Mouse (Mus musculus) layer of hippocampus, adult 9-10 months (tissue): Measurements from ENCODE around the gene Hormad1.
"Not testable (repeated sequence)": the region's sequence is repeated elsewhere in the genome, so short reads cannot be mapped to it uniquely, and the experiment has no call there.

Experiments used
- DNase-seq: peaks from one replicate; pipeline ENCODE4 v3.0.0; 2022; ENCODE audit warnings: low spot score

Hormad1 gene

GRCm38 (mm10) chr3:95561826-95562225, 2.3 kb downstream of the Hormad1 start:
- DNase-seq, result no peak

GRCm38 (mm10) chr3:95569585-95569984, 10.1 kb downstream of the Hormad1 start:
- no peak for DNase-seq

DNA sequence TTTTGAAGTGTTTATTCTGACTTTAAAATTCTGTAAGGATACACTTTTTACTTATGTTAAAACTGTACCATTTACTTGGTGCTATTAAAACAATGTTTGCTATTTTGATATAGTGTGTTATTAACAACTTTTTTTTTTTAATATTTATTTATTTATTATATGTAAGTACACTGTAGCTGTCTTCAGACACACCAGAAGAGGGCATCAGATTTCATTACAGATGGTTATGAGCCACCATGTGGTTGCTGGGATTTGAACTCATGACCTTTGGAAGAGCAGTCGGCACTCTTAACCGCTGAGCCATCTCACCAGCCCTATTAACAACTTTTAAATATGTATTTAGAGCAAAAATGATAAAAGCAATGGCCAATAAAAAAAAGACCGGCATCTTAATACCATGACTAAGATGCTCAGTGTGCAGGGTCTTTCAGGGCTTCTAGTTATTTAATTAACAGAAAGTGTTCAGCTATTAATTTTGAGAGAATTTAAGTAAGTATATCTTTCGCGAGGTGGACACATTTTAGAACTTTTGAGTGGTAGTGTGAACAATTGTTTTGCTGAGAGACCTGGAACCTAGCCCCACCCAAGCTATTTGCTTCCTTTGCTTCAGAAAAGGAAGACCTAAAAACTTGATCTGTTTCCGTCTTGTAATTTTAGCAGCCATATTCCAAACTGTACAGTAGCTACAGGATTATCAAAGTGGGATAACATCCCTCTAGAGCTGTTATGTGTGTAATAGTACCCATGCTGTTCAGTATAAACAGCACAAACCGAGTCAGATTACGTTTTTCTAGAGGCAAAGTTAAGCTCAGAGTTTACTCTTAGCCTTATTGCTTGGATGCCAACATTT, 28.5 kb downstream of the Hormad1 start:
- DNase-seq, result no peak

- DNase-seq, result peak; percentile 98
Measured at GRCm38 (mm10) chr3:95588604-95589086, 29.2 kb downstream of the Hormad1 start, which contains the start of gene Golph3l. TSS of gene Golph3l (plus strand) at chr3:95588934.

GRCm38 (mm10) chr3:95598734-95599133, 39.3 kb downstream of the Hormad1 start:
- DNase-seq, result no peak

DNA sequence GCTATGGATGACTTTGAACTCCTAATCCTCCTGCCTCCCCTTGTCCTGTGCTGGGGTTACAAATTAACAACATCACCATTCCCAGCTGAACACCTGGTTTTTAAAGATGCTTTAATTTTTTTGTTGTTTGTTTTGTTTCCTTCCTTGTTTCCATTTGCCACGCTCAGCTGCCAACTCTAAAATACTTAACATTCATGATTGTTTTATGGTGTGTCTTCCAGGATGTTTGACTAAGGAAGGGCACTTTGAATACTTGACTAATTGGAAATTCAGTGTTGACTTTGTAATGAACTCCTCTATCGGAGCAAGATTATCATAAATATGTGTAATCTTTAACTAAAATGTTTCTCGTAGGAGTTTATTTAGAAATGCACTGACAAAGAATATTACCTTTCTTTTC, 41.8 kb downstream of the Hormad1 start:
- no peak for DNase-seq

GRCm38 (mm10) chr3:95606096-95606495, 46.6 kb downstream of the Hormad1 start:
- no peak for DNase-seq

DNA sequence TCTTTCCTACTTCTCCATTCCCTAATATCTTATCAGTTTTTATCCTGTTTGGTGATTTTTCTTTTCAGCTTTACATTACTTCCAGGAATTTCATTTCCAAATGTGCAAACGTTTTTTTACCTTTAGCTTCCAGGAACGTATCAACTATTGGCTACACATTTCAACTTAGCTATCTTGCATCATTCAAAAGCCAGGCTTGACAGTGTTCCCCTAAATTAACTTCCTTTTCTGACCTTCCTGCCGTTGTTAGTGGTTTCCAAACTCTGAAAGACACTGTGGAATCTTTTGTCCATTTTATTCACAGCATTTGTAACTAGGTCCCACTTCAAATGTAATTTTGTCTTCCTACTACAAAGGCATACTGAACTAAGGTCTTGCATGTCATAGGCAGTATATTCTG, 49.7 kb downstream of the Hormad1 start:
- no peak for DNase-seq

DNA sequence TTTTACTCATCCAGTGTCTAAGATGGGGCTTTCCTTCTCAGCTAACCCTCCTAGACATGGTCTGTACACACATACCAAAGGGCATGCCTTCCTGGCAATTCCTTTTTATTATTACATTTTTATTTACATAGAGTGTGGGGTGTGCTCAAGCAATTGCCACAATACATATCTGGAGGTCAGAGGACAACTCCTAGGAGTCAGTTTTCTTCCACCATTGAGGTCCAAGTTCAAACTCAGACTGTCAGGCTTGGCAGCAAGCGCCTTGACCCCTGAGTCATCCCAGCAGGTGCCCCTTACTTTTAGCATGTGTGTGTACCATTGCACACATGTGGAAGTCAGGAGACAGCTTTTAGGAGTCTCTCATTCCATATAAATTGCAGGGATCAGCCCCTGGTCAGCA, 54.5 kb downstream of the Hormad1 start:
- DNase-seq, result no peak

- DNase-seq, result no peak
Measured at GRCm38 (mm10) chr3:95618511-95618910, 59.0 kb downstream of the Hormad1 start.

DNA sequence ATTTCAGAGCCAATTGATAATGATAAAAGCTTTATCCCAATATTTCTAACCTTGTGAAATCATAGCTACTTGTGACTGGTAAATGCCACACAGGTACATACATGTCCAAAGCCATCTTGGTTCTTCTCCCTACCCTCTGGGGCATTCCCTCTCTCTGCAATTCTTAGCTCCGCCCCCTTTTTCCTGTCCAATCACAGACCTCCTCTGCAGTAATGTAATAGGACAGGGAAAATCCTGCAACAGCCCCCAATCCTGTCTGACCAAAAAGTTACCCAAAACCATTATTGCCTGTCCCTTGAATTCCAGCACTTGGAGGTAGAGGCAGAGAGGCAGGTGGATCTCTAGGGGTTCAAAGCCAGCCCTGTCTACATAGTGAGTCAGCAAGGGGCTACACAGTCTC, 61.8 kb downstream of the Hormad1 start:
- no peak for DNase-seq

DNA sequence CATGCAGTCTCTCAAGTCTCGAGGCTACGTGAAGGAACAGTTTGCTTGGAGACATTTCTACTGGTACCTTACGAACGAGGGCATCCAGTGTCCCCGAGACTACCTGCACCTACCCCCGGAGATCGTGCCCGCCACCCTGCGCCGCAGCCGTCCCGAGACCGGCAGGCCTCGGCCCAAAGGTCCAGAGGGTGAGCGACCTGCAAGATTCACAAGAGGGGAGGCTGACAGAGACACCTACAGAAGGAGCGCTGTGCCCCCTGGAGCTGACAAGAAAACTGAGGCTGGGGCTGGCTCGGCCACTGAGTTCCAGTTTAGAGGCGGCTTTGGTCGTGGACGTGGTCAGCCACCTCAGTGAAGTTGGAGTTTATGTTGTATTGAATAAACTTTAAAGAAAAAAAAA, 62.9 kb downstream of the Hormad1 start:
- DNase-seq, result not testable (repeated sequence)

GRCm38 (mm10) chr3:95623551-95623950, 64.1 kb downstream of the Hormad1 start:
- DNase-seq, result no peak

DNA sequence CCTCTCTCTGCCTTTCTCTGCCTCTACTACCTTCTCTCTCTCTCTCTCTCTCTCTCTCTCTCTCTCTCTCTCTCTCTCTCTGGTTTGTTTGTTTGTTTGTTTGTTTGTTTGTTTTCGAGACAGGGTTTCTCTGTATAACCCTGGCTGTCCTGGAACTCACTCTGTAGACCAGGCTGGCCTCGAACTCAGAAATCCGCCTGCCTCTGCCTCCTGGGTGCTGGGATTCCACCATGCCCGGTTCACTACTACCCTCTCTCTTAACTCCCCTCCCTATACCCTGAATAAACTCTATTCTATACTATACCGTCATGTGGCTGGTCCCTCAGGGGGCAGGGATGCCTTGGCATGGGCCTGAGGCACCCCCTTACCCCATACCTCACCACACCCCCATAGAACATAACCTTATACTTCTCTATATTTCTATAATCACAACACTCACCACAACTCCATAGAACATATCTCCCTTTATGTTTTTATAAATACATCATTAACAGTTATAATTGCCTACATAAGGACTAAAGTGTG, 64.6 kb downstream of the Hormad1 start:
- DNase-seq, result not testable (repeated sequence)

- peak; percentile 99 for DNase-seq
Measured at GRCm38 (mm10) chr3:95624628-95625503, 65.4 kb downstream of the Hormad1 start, which contains the start of gene Ensa. TSS of gene Ensa (plus strand) at chr3:95624993.

- peak; percentile 43 for DNase-seq
Measured at GRCm38 (mm10) chr3:95627763-95628162, 68.3 kb downstream of the Hormad1 start.

DNA sequence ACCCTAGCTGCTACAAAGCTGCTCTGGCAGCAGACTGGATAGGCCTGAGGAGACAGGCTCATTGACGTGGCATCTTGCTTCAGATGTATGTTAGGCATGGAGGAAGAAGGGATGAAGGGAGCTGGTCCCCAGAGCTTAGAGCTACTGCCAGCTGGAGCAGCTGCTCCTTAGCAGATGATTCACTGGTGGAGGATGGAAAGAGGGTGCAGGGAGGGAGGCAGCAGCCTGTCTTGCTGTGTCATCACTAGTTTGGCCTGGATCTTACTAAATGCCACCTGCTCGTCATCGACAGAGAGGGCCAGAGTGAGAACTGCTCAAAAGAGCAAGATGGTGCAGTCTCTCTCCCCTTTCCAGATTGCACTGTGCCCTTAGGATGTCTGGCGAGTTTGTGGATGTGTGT, 70.3 kb downstream of the Hormad1 start:
- DNase-seq, result no peak

GRCm38 (mm10) chr3:95630856-95631255, 71.4 kb downstream of the Hormad1 start:
- DNase-seq, result no peak

DNA sequence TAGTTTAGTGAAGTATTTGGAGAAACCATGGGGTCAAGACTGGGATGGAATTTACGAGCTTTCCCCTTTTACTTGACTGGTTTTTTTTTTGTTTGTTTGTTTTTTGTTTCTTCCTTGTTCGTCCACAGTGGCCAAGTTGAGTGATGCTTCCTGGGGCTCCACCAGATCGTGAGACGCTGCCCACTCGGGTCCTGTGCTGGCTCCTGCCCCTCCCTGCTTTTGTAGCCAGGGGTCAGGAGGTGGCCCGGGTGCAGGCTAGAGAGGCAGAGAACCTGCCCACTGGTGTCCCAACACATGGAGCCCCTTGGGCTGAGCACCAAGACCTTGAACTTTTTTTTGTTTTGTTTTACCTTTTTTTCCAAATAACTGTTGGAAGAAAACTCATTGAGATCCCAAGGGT, 71.8 kb downstream of the Hormad1 start:
- DNase-seq, result no peak

DNA sequence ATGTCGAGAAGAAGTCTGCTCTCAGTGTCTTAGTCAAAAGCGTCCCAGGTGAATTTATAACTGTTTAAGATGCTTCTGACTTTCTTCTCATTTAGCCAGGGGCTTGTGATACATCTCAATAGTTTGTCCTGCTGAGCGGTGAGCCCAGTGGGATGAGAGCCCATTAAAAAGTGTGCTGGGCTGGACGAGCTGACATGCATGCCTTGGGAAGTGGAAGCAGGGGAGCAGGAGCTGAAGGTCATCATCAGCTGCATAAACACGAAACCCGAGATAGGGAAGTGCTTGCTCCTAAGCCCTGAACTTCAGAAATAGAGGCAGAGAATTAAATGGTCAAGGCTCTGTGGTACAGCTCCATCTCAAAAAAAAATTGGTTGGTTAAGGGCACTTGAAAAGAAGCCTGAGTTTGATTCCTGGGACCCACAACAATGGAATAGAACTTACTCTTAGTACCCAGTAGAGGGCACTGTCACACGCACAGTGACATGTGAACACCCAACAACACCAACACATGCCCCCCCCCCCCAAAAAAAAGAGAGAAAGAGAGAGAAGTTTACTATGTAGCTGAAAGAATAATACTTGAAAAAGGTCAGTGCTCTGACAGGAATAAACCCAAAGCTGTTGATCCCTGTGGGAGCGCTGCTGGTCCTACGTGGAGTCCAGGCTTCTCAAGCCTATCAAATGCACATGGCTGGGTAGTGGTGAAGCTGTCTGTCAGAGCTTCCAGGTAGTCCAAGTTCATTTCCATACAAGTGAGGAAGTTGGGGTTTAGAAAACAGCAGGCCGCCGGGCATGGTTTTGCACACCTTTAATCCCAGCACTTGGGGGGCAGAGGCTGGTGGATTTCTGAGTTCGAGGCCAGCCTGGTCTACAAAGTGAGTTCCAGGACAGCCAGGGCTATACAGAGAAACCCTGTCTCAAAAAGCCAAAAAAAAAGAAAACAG, 73.4 kb downstream of the Hormad1 start:
- no peak for DNase-seq

- DNase-seq, result no peak
Measured at GRCm38 (mm10) chr3:95635636-95636035, 76.2 kb downstream of the Hormad1 start.
